Mouse (Mus musculus) neural tube, postnatal 0 days (tissue): ENCODE data around the gene Chchd5. TPM values are rescaled to one million over a fixed set of nuclear protein-coding genes. Genes with fewer than 3 reads are reported as not detected.

ENCODE experiments used
- polyA plus RNA-seq: library from polyadenylated mRNA; unstranded; fragments of >200 nt; fragmentation: Nextera tagmentation; extraction: Ambion mirVana; gene quantifications from 2 replicates; pipeline ENCODE4 v1.2.1, GENCODE M21; 2015

Gene Chchd5
- polyA plus RNA-seq, result 21.7 and 23.6 TPM in 2 replicates

GRCm38 (mm10) chr2:129129412-129129929 is at the start of gene Chchd5:
Gene Chchd5, plus strand, starts transcription at chr2:129129700.

GRCm38 (mm10) chr2:129100784-129101310 is 28.7 kb upstream of the Chchd5 start, which contains the start of gene Polr1b:
Gene Polr1b, plus strand, starts transcription at chr2:129100995.

Other genes starting within 250 kb of the Chchd5 start
- 12.6 and 14.2 TPM in 2 replicates for gene Zc3h8, start 185.6 kb upstream of the Chchd5 start, polyA plus RNA-seq
- 4.8 and 7.1 TPM in 2 replicates for gene Zc3h6, start 162.3 kb upstream of the Chchd5 start, polyA plus RNA-seq
- gene Gm10762, start 162.0 kb upstream of the Chchd5 start, polyA plus RNA-seq, result 23.0 and 28.1 TPM in 2 replicates
- gene Vinac1, start 81.5 kb upstream of the Chchd5 start, polyA plus RNA-seq, result 0.63 and 0.98 TPM in 2 replicates
- 41.3 and 47.1 TPM in 2 replicates for gene Ttl, start 63.8 kb upstream of the Chchd5 start, polyA plus RNA-seq
- 9.8 and 10.0 TPM in 2 replicates for gene Polr1b, start 28.7 kb upstream of the Chchd5 start, polyA plus RNA-seq
- 34.9 and 40.4 TPM in 2 replicates for gene Slc20a1, start 69.1 kb downstream of the Chchd5 start, polyA plus RNA-seq
- 4.6 and 5.2 TPM in 2 replicates for gene Ckap2l, start 167.5 kb downstream of the Chchd5 start, polyA plus RNA-seq
- gene Il1a, start 180.3 kb downstream of the Chchd5 start, polyA plus RNA-seq, result 0.23 and 0.81 TPM in 2 replicates
- not detected in 2 replicates for gene Il1b, start 241.4 kb downstream of the Chchd5 start, polyA plus RNA-seq